Mouse (Mus musculus) left cerebral cortex, adult 9 months (tissue): ENCODE results near the gene Ptms.
"Not testable (repeated sequence)": the region's sequence is repeated elsewhere in the genome, so short reads cannot be mapped to it uniquely, and the experiment has no call there.

Experiments
- DNase-seq, 2 experiments: peaks; one replicate each; pipeline ENCODE4 v3.0.0; 2022; ENCODE audit warnings: low spot score in 2 of 2

The Ptms gene

GRCm38 (mm10) chr6:124904991-124905860 is 14.7 kb downstream of the Ptms start:
- no peak for DNase-seq

- peak; percentile 75 to 84 for DNase-seq
Observed at GRCm38 (mm10) chr6:124904161-124904981, 15.5 kb downstream of the Ptms start.

- DNase-seq = peak; percentile 79 to 95
Observed at GRCm38 (mm10) chr6:124903580-124904151, 16.2 kb downstream of the Ptms start.

GRCm38 (mm10) chr6:124901851-124902250 is 18.1 kb downstream of the Ptms start:
- DNase-seq = no peak

- DNase-seq = peak in 1 of 2 experiments; percentile 64
Observed at GRCm38 (mm10) chr6:124900801-124901480, 19.0 kb downstream of the Ptms start.

GRCm38 (mm10) chr6:124900056-124900800 is 19.7 kb downstream of the Ptms start:
- no peak for DNase-seq

GRCm38 (mm10) chr6:124898359-124898758 is 21.5 kb downstream of the Ptms start:
- no peak for DNase-seq

GRCm38 (mm10) chr6:124894113-124894512 is 25.8 kb downstream of the Ptms start:
- DNase-seq = not testable (repeated sequence)

GRCm38 (mm10) chr6:124890997-124891396 is 28.9 kb downstream of the Ptms start:
- DNase-seq = no peak

- DNase-seq = no peak
Observed at GRCm38 (mm10) chr6:124888555-124889125, 31.3 kb downstream of the Ptms start.

GRCm38 (mm10) chr6:124887986-124888385 is 31.9 kb downstream of the Ptms start, which contains the start of gene Cd4:
Gene Cd4 (minus strand): TSS chr6:124888221.
- no peak for DNase-seq

- DNase-seq = no peak
Observed at GRCm38 (mm10) chr6:124885956-124886381, 33.9 kb downstream of the Ptms start.

- DNase-seq = no peak
Observed at GRCm38 (mm10) chr6:124884714-124885500, 35.0 kb downstream of the Ptms start.

- no peak for DNase-seq
Observed at GRCm38 (mm10) chr6:124883351-124883750, 36.6 kb downstream of the Ptms start.

- no peak for DNase-seq
Observed at GRCm38 (mm10) chr6:124881821-124882220, 38.1 kb downstream of the Ptms start.

- no peak for DNase-seq
Observed at GRCm38 (mm10) chr6:124879390-124879789, 40.5 kb downstream of the Ptms start.

GRCm38 (mm10) chr6:124874348-124874747 is 45.6 kb downstream of the Ptms start:
- no peak for DNase-seq

- no peak for DNase-seq
Observed at GRCm38 (mm10) chr6:124866560-124866959, 53.3 kb downstream of the Ptms start.

GRCm38 (mm10) chr6:124865766-124866362 is 54.0 kb downstream of the Ptms start:
- no peak for DNase-seq
